Mouse (Mus musculus) left cerebral cortex, postnatal 14 days (tissue): ENCODE results near the gene Adora3. TPM values are rescaled to one million over a fixed set of nuclear protein-coding genes. Genes with fewer than 3 reads are reported as not detected.

ENCODE experiments used
- DNase-seq, 2 experiments: peaks; one replicate each; pipeline ENCODE4 v3.0.0; 2021 to 2022; ENCODE audit warnings: low spot score in 2 of 2, mixed read lengths in 1 of 2
- intact Hi-C: fragments of 180-260 bp; cut with DNase I; formaldehyde crosslinking; loops from one replicate; pipeline ENCODE4 v1.15.1; 2025
- total RNA-seq, 2 experiments: library from RNA; stranded (reverse); gene quantifications; 2 replicates each; pipeline ENCODE4 v1.2.3; 2021

Adora3 gene
- total RNA-seq, 2 experiments from 2014 or later, result 0.74 to 0.83 TPM

GRCm38 (mm10) chr3:105872579-105872978, 1.9 kb downstream of the Adora3 start:
- intact Hi-C loops, result no loop called here
- DNase-seq, result no peak

GRCm38 (mm10) chr3:105873451-105874445, 3.1 kb downstream of the Adora3 start:
- intact Hi-C loops, result no loop called here
- no peak for DNase-seq

- no peak for DNase-seq
- intact Hi-C loops, result no loop called here
Measured at GRCm38 (mm10) chr3:105876022-105876421, 5.4 kb downstream of the Adora3 start.

GRCm38 (mm10) chr3:105877252-105877803, 6.7 kb downstream of the Adora3 start:
- intact Hi-C loops, result no loop called here
- peak in 1 of 2 experiments; percentile 65 for DNase-seq

GRCm38 (mm10) chr3:105877919-105878318, 7.3 kb downstream of the Adora3 start:
- no peak for DNase-seq
- intact Hi-C loops, result no loop called here

GRCm38 (mm10) chr3:105878751-105879150, 8.1 kb downstream of the Adora3 start:
- intact Hi-C loops, result no loop called here
- no peak for DNase-seq

GRCm38 (mm10) chr3:105880419-105880818, 9.8 kb downstream of the Adora3 start:
- intact Hi-C loops, result no loop called here
- no peak for DNase-seq

- intact Hi-C loops, result no loop called here
- no peak for DNase-seq
Measured at GRCm38 (mm10) chr3:105882105-105882504, 11.4 kb downstream of the Adora3 start.

GRCm38 (mm10) chr3:105883111-105883510, 12.5 kb downstream of the Adora3 start:
- intact Hi-C loops, result no loop called here
- no peak for DNase-seq

- no peak for DNase-seq
- intact Hi-C loops, result no loop called here
Measured at GRCm38 (mm10) chr3:105888961-105889360, 18.3 kb downstream of the Adora3 start.

- no peak for DNase-seq
- intact Hi-C loops, result loop anchor here (10.0 kb wide), 1 partner anchor 85 kb away; the partner anchor contains the start of gene Rap1a
Measured at GRCm38 (mm10) chr3:105890220-105890619, 19.6 kb downstream of the Adora3 start.

GRCm38 (mm10) chr3:105891141-105891540, 20.5 kb downstream of the Adora3 start:
- DNase-seq, result no peak
- intact Hi-C loops, result loop anchor here (10.0 kb wide), 1 partner anchor 86 kb away; the partner anchor contains the start of gene Rap1a

- DNase-seq, result peak in 1 of 2 experiments; percentile 42
- intact Hi-C loops, result loop anchor here (10.0 kb wide), 1 partner anchor 87 kb away; the partner anchor contains the start of gene Rap1a
Measured at GRCm38 (mm10) chr3:105891760-105892571, 21.3 kb downstream of the Adora3 start.

GRCm38 (mm10) chr3:105892572-105893495, 22.2 kb downstream of the Adora3 start:
- DNase-seq, result no peak
- intact Hi-C loops, result loop anchor here (10.0 kb wide), 1 partner anchor 88 kb away; the partner anchor contains the start of gene Rap1a

- intact Hi-C loops, result loop anchor here (10.0 kb wide), 1 partner anchor 89 kb away; the partner anchor contains the start of gene Rap1a
- no peak for DNase-seq
Measured at GRCm38 (mm10) chr3:105893941-105894391, 23.3 kb downstream of the Adora3 start.

- intact Hi-C loops, result loop anchor here (5.0 to 10.0 kb wide), 3 partner anchors 90 to 208 kb away; partner anchors contain the start of genes Ddx20 and Rap1a
- peak; percentile 69 to 76 for DNase-seq
Measured at GRCm38 (mm10) chr3:105894601-105895592, 24.2 kb downstream of the Adora3 start.

- no peak for DNase-seq
- intact Hi-C loops, result loop anchor here (5.0 to 10.0 kb wide), 3 partner anchors 92 to 210 kb away; partner anchors contain the start of genes Ddx20 and Rap1a
Measured at GRCm38 (mm10) chr3:105896811-105897210, 26.2 kb downstream of the Adora3 start.
